Mouse (Mus musculus): ENCODE results near the gene Trim8.
A peak's percentile ranks its signal among the peaks of the same experiment; 100 is the strongest.

The Trim8 gene

DNA sequence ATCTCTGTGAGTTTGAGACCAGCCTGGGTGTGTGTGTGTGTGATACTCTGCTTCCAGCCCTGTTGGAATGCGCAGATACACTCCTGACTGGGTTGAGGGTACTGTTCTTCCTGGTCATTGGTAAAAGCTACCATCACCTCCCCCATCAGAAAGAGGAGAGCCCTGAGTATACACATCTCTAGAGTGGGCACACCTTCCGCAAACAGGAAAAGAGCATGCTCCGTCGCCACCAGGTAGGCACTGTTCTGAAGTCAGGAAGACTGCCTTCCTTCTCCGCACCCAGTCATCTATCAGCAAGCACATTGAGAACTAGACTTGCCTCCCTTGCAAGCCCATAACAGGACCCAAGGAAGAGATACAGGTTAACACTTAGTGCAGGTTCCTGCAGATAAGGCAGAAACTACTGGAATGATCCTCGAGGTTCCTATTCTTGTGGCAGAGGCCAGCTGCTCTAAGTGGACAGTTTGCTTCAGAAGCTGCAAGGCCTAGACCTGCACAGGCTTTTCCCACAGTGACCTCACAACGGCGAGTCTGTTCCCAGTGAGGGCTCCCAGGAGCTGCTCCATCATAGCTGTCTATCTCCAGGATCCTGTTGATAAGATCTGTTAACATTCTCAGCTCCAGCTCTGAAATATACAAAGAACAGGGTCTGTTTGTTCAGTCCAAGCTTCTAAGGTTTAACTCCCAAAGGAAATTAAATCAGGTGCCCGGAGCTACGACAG lies 20.7 kb upstream of the Trim8 start:
- no peak for DNase-seq

DNA sequence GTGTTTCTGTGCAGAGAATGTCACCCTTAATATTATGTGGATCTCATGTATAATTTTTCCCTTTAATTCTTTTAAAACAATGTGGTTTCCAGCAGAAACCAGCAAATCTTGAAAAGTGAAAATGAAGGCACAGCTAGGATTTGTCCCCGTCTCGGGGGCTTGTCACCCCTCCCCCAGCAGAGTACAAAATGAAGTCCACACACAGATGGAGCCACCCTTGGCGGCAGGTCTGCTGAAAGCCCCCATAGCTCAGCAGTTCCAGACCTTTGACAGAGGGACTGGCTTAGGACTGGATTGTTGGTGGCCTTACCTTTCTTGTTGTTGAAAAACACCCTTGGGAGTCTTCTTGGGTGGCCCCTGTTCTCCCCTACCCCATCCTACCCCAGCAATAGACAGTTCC lies 20.1 kb upstream of the Trim8 start:
- no peak for DNase-seq

DNA sequence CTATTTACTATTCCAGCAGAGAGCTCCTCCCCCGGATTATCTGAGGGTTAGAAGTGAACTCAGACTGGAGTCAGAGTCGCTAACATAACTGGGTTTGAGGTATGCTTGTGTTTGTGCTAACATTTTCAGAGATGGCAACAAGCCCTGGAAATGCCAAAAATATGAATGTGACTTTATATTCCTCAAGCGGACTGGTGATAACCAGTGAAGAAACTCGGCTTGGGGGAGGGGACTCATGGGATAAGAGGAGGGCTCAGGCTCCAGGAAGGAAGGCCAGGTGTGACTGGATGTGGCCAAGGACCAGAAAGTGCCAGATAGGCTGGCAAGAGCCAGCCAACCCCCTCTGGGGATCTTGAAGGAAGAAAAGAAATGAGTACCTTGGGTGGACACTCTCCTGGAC lies 19.7 kb upstream of the Trim8 start:
- no peak for DNase-seq

DNA sequence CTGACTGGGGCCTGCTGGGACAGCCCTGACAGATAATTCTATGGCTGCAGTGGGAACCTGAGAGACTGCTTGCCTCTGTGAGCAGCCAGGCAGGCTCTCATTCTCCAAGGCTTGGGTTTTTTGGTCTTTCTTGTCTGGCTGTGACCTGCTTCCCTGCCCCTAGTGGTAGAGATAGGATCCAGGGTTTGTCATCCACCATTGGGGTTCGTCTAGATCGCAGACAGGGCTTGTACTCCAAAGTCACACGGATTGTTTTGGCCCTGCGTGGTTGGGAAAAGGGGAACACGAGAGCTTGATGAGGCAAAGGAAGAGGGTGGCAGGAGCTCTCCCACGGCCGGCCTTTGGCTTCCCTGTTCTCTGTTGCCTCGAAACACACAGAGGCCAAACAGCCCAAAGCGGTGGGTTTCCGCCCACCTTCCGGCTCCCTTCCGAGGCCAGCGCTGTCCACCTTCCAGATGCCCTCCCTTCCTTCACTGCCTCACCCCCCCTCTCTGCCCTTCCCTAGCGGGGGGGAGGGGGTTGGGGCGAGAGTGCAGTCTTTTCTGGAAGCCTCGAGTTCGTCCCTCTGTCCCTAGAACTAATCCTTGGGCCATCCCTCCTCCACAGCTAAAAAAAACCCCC lies 18.5 kb upstream of the Trim8 start:
- peak in 1 of 2 experiments; percentile 17 for DNase-seq

DNA sequence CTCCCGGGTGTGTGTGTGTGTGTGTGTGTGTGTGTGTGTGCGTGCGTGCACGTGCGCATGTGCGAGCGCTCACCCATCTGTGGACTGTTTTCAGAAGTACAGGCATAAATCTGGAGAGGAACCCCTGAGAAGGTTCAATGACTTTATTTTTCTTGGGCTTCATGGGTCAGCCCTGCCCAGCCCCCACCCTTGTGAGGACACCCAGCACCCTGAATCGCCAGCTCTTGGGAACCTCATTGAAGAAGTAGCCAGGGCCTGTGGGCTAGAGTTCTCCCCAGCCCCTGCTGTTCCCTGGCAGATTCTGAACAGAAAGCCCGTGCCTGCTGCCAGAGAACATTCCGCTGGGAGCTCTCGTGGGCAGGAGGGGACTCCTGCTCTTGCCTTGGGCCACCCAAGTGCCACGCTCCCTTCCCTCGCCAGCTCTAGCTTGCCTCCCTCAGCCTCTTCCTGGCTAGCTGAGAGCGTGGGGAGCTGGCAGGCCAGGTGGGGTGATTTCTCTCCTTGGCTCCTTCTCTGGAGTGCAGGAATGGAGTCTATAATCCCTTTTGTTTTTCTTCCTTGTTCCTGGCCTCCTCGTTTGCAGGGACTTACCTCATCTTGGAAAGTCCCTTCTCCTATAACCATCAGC lies 17.7 kb upstream of the Trim8 start:
- DNase-seq: peak; percentile 47

DNA sequence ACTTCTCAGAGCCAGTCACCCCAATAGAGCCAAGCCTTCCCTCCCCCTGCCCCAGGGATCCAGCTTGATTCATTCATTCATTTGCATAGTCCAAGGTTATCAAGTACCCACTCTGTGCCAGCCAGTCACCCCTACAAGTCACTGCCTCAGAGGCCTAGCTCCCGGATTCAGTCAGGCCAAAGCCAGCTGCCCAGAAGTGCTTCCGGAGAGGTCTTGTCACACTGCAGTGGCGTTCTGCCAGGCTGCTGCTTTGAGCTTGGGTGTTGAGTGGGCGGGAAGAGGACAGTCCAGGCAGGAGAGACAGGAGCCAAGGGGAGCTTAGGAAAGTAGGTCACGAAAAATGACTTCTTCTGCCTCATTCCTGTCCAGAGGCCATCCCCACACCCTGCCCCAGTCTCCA lies 17.0 kb upstream of the Trim8 start:
- DNase-seq: peak; percentile 48 to 51

DNA sequence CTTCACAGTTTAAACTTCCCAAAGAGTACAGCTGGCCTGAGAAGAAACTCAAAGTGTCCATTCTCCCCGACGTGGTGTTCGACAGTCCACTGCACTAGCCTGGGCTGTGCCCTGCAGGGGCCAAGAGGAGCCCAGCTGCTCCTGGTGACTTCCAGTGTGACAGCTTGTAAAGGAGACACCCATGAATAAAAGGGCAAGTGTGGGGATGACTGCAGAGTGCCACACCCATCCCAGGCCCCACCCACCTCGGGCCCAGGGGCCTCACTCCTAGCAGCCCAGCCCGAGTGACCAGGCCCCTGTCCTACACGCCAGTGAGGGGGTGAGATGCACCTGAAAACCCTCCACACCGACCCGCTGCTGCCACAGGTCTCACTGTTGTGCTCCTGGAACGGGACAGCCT lies 15.7 kb upstream of the Trim8 start:
- DNase-seq: no peak

DNA sequence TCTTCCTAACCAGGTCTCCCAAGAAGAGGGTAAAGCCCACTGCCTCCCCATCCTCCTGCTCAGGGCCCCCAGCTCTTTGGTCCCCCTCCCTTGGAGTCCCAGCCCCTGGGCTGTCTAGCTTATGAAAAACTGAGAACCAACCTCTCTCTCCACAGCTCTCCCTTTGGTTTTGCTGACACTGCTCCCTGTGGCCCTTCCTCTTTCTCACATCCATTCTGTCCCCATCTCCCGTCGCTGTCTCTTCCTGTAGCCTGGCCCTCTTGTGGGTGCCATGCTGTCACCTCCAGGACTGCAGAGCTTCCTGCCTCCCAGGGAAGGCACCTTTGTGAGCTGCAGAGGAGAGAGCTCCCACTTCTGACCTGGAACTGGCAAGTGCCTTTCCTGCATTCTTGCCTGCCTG lies 14.8 kb upstream of the Trim8 start:
- DNase-seq: no peak

DNA sequence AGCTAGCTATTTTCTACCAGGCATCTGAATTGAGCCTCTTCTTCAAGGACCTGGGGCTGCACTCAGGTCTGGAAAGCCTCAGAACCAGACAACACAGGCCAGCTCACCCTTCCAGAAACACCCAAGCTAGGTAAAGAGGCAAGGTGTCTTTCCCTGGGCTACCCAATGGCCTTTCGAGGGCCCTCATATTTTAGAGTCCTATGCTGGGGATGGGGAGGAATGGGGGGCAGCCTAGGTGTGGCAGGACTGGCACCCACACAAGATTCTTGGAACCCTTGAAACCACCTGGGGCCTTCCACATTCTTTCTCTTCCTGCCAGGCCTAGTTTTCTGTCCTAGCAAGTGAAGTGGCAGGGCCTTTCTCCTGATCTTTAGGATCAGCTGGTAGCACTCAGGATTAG lies 12.1 kb upstream of the Trim8 start:
- DNase-seq: no peak

DNA sequence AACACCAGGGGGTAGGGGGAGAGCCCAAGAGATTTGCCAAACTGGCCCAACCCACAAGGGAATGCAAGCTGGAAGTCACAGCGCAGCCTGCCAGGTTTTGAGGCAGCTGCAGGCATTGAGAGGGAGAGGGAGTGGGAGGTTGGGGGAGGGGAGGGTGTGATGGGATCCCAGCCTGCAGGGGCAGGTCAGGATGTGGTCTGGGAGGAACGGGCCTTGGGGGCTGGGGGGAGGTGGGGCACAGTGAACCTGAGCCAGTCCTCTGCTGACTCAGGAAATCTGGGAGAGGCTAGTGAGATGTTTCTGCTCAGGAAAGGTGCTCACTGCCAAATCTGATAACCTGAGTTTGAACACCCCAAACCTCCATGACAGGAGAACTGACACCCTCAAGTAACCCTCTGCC lies 10.9 kb upstream of the Trim8 start:
- DNase-seq: no peak

DNA sequence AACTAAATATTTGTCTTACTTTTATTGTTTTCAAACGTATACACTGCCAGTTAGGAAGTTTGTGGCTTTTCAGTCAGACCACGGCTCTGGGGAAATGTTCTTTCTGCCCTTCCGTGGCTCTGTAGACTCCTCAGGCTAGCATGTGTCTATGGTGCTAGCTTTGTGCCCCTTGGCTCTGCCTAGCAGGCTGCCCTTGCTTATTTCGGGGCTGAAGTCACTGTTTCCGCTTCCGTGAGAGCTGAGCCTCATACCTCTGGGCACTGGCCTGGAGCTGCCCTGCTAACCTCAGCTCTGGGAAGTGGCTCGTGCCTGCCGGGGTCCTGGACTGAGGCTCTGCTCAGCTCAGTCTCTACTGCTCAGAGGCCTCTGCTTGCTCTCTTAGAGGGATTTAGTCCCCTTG lies 6.4 kb upstream of the Trim8 start:
- DNase-seq: no peak

DNA sequence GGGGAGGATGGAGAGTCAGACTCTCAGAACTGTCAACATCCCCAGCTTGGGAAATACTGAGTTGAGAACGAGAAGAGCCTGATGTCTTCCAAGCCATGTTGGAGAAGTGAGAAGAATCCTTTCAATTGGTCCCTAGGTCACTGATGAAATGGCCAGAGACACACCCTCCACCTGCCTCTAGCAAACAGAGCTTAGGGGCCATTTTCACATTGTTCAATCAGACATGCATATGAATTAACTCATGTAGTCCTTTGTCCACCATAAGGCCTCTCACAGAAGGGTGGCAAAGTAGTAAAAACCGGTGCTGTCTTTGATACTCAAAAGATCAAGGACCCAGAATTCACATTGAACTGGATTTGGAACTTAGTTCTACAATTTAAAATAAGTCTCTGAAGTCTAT lies 4.3 kb upstream of the Trim8 start:
- DNase-seq: no peak

DNA sequence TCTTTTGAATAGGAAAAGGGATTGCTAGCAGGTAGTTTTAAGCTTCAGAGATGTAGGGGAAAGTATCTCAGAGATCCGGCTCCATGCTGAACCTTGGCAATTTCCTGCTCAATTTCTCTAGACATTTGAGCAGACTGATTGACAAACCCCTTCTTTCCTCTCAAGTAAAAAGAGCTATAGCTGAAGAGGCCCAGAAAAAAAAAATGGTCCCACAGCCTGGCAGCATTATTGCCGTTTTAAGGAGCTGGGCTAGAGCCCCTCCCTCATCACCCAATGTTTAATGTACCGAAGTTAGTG lies 2.0 kb upstream of the Trim8 start:
- no peak for DNase-seq

DNA sequence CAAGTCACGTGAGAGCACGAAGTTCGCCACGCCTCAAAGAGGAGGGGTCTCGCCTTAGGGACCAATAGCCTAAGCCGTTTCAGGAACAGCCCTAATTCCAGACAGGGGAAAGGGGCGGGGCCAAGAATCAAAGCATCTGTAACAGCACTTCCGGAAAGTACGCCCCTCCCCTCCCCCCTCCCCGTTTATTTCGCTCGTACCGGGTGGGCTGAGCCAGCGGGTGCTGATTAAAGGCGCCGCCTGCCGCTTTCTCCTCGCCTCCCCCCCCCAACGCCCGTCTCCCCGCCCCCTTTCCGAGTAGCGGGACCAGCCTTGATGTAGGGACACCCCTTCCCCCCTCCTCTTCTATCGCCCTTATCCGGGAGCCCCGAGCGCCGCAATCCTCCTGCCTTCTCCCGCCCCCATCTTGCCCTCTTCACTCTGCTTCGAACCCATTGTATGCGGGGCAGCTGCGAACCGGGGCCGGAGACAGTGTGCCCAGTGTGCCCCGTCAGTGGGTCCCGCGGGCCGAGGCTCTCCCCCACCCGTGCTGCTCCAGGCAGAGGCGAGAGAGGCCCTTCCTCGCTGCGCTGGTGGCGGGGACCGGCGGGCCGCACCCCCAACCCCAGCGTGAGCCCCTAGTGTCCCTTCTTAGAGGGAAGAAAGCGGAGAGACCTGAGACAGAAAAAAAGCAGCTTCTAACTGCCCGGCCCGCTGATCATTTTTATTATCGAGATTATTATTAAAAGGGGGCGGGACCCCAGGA lies 1.5 kb upstream of the Trim8 start:
- DNase-seq: peak; percentile 93 to 94

DNA sequence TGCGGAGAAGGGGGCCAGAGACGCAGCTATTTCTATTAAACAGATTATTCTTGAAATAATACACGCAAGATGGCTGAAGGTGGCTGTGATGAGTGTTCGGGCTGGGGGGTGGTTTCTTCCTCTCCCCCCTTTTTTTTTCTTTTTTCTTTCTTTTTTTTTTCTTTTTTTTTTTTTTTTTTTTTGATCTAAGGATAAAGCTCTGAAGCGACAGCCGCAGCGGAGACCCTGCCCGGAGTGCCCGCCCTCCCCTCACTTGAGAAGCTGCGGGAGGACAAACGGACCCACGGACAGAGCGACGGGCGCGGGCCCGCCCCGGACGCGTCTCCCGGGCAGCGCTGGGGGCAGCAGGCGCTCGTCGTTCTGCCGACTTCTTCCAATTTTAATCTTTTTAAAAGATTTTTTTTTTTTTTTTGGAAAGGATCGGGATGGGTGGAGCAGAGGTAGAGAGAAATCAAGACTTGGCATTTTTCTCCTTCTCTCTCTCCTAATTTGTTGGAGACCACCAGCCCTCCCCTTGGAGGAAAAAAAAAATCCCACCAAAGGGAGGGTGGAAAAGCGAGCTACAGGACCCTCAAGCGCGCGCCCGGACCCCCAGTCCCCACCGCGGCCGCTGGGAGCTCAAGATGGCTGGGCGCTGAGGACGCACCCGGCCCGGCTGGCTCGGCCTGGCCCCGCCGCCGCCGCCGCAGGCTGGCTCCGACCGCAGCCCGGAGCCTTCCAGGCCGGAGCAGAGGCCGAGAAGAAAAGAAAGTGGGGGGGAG lies 741 bp upstream of the Trim8 start:
- DNase-seq: peak; percentile 41 to 63

DNA sequence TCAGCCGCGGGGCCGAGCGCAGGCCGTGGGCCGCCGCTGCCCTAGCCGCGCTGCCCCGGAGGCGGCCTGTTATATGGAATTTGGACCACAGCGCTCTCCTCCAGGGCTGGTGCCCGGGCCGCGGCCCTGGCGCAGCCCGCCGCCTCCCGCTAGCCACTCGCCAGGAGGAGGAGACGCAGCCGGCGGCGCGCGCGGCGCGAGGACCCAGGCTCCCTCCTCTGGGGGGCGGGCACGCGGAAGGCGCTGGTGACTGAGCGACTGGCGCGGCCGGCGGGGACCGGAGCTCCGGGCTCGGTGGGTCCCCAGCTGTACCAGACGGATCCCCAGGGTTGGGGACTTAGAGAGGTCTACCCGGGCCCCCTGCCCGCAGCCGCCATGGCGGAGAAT lies 560 bp downstream of the Trim8 start:
- DNase-seq: peak; percentile 69 to 77

DNA sequence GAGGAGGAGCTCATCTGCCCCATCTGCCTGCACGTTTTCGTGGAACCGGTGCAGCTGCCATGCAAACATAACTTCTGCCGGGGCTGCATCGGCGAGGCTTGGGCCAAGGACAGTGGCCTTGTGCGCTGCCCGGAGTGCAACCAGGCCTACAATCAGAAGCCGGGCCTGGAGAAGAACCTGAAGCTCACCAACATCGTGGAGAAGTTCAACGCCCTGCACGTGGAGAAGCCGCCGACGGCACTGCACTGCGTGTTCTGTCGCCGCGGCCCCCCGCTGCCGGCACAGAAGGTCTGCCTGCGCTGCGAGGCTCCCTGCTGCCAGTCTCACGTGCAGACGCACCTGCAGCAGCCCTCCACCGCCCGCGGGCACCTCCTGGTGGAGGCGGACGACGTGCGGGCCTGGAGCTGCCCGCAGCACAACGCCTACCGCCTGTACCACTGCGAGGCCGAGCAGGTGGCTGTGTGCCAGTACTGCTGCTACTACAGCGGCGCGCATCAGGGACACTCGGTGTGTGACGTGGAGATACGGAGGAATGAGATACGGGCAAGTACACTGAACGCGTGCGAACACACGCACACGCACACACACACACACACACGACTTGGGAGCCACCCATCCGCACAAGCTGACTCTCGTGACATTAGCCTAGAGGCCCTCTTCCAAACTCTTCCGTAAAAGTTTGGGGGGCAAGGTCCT lies 1.1 kb downstream of the Trim8 start:
- DNase-seq: peak; percentile 82 to 85

DNA sequence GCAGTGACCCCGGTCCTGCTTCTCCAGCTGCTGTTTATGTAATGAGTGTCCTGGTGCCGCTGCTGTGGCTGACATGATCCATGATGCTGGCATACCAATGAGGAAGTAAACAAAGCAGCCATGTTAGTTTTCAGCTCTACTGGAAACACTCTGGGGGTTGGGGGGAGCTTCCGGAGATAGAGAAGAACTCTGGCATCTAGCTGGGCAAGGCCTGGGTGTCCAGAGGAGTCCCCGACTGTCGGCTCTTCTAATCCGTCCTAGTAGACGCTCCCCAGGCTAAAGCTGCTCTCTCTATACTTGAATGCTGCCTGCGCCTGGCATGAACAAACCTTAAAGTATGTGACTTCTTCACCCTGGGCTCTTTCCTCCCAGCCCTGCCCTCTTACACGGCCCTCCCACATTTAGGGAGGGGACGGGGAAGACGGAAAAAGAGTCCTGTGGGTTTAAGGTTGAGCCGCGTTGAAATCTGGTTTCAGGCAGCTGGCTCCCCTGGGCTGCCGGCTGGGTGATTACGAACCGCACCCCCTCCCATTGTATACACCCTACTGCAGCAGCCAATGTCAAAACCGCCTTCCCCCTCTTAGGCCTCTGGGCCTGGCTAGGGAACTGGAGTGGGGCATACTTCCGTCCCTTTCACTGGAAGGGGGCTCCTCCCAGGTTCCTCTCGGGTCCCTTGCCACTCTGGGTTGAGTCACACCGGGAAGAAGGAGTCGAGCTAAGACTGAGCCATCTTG lies 2.0 kb downstream of the Trim8 start:
- DNase-seq: no peak

DNA sequence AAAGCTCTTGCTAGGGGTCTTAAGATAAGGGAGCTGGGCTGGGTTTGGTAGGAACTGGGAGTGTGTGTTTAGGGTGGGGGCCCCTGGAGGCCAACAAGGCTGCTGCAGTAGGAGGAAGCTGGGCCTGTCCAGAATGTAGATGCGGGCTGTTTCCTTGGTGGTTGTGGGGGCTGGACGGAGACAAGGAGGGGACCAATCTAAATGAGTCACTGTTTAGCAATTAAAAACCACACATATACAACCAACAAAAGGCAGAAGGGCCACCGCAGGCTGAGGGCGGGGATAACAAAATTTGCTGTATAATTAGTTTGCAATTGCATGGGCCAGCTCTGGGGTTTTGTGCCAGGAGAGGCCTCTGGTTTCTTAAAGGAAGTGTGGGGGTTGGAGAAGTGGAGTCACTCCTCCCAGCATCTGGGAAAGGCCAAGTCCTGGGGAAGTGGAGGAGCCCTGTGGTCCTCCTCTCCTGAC lies 2.6 kb downstream of the Trim8 start:
- DNase-seq: no peak

DNA sequence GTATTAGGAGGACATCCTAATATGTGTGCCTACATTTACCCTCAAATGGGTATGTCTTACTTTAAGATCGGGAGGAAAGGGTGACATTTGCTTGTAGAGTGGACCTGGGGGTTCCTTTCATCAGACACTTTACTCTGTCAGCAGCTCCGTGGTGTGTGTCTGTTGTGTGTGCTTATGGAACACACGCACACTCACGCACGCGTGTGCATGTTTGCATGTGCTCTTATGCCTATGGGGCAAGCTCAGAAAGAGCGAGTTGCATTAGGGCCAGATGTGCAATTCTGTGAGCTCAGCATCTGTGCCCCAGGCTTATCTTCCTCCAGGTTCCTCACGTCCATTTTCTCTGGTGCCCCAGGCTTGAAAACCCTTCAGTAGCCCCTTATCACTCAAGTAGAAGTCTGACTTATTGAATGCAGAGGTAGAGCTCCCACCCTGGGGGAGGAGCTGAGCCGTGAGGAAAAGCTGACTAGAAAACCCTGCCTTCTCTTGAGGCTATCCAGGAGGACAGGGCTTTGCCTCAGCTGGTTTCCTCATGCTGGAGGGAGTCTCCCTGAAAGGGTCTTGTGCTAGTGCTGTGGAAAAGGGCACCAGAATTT lies 3.4 kb downstream of the Trim8 start:
- no peak for DNase-seq

DNA sequence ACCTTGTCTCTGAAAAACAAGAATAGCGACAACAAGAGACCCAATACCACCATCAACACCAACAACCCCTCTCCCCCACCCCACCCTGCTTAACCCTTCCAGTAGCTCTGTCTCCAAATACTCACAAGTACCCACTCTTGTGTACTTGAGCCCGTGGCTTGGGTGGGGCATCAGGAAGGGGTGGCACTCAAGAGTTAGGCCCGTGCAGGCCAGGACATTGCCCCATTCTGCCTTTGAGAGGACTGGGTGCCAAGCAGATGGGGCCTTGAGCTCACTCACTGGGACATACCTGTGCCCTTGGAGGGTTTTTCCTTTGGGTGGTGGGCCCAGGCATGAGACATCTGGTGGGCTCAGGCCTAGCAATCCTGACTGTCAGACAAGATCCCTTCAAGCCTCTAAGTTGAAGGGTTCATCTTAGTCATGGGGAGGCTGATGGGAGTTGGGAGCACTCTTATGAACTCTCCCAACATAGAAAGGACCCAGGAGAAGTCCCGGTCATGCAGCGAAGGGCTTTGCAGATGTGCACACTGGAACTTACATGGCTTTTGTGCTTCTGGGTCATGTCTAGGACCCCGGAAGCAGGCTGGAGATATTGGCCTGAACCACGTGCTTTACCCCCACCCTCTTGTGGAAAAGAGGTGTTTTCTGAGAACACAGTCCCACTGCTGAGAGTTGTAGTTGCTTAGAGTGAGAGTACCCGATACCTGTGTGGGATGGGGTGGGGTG lies 4.3 kb downstream of the Trim8 start:
- no peak for DNase-seq
